Comparison of ENCODE assay signal across 17 mouse cellular contexts in genomic region chr8:77173075-77173657, GRCm38 (mm10).
DNase-seq lines count a peak whose midpoint lies in the region; TF ChIP-seq lines count a peak whose summit lies in the region.
"Had no signal": no experiment of that assay in that cellular context is flagged by ENCODE, and none has a peak within 500 bp of the region (broad histone marks: within the 10 kb centered on the region; RNA-seq: fewer than 3 reads in every experiment).

No protein-coding gene starts in this region.

- no peak overlapping the region for H3K4me3 ChIP-seq in layer of hippocampus, adult 2 months
- H3K4me3 ChIP-seq in olfactory bulb, adult 2 months (ENCODE audit: insufficient read depth, low read depth, low read length) = no peak overlapping the region
- H3K4me3 ChIP-seq in midbrain, embryonic 10.5 days = no peak overlapping the region
- H3K4me3 ChIP-seq: embryonic facial prominence, embryonic 13.5 days; erythroblast, embryonic 14.5 days; forebrain, embryonic 10.5 days; heart, embryonic 13.5 days; hindbrain, embryonic 12.5 days had no signal

- H3K27ac ChIP-seq in layer of hippocampus, adult 2 months = peak overlapping the region; percentile 46
- peak overlapping the region; percentile 17; the same call in 1 of the 2 replicates for H3K27ac ChIP-seq in olfactory bulb, adult 2 months (ENCODE audit: insufficient read depth, low read depth, low read length)
- no peak overlapping the region for H3K27ac ChIP-seq in midbrain, embryonic 10.5 days (replicated peaks)
- H3K27ac ChIP-seq: embryonic facial prominence, embryonic 13.5 days; forebrain, embryonic 10.5 days; heart, embryonic 13.5 days; hindbrain, embryonic 12.5 days had no signal

- peak; percentile 3 for DNase-seq in gastrocnemius, adult 18-20 months (ENCODE audit: low spot score)
- no peak for DNase-seq in gastrocnemius, postnatal 25 days
- DNase-seq in layer of hippocampus, adult 2 months (ENCODE audit: low spot score in 2 of 2) = no peak
- DNase-seq in layer of hippocampus, postnatal 10 days (ENCODE audit: low spot score in 2 of 2) = no peak
- DNase-seq in brain, adult 2 months (ENCODE audit: low read depth, low spot score) = peak; percentile 20
- DNase-seq in midbrain, embryonic 10.5 days (ENCODE audit: low spot score) = no peak
- DNase-seq: adrenal gland, adult 2 months; adrenal gland, postnatal 25 days; cerebellum, adult 2 months; cerebellum, postnatal 10 days; embryo, embryonic 11 days had no signal

- H3K9me3 ChIP-seq in midbrain, embryonic 10.5 days (replicated peaks) = no peaks in the 10 kb centered on the region
- H3K9me3 ChIP-seq: embryonic facial prominence, embryonic 13.5 days; forebrain, embryonic 10.5 days; heart, embryonic 13.5 days; hindbrain, embryonic 12.5 days had no signal

- H3K4me1 ChIP-seq in olfactory bulb, adult 2 months (ENCODE audit: control insufficient read depth, insufficient read depth, low read length) = peaks cover 12% of the 10 kb centered on the region
- H3K4me1 ChIP-seq in midbrain, embryonic 10.5 days = peaks cover 6% of the 10 kb centered on the region
- H3K4me1 ChIP-seq: embryonic facial prominence, embryonic 13.5 days had no signal

- H3K27me3 ChIP-seq in midbrain, embryonic 10.5 days (ENCODE audit: low read depth, poor library complexity, severe bottlenecking) = no peaks in the 10 kb centered on the region
- H3K27me3 ChIP-seq: embryonic facial prominence, embryonic 13.5 days; heart, embryonic 13.5 days; hindbrain, embryonic 12.5 days had no signal

- H3K36me3 ChIP-seq in midbrain, embryonic 10.5 days = no peaks in the 10 kb centered on the region
- H3K36me3 ChIP-seq: embryonic facial prominence, embryonic 13.5 days; forebrain, embryonic 10.5 days; heart, embryonic 13.5 days; hindbrain, embryonic 12.5 days had no signal

- TF ChIP-seq POLR2A in olfactory bulb, adult 2 months (IDR thresholded peaks at IDR 0.05; ENCODE audit: insufficient read depth, low read depth, low read length) = no peak

- TF ChIP-seq CTCF in layer of hippocampus, adult 2 months (conservative IDR thresholded peaks at IDR 0.05) = no peak
- no peak for TF ChIP-seq CTCF in olfactory bulb, adult 2 months (IDR thresholded peaks at IDR 0.05; ENCODE audit: insufficient read depth, low read depth, low read length)

- 57% methylated on average over 12 of the region's 12 CpGs for WGBS in olfactory bulb, adult 2 months
- WGBS in midbrain, embryonic 10.5 days = 68% methylated on average over 12 of the region's 12 CpGs

Comparison
In these comparisons a context has a peak if more than half of its experiments do, and no peak if none do; other contexts are left out.
1. DNase-seq: peak in gastrocnemius, adult 18-20 months (single experiment) and brain, adult 2 months (single experiment); none in gastrocnemius, postnatal 25 days (single experiment), layer of hippocampus, adult 2 months (0 of 2), layer of hippocampus, postnatal 10 days (0 of 2) and midbrain, embryonic 10.5 days (single experiment).